Mouse (Mus musculus) cerebellum, adult 9-10 months (tissue): ENCODE results near the gene Ccdc137.
A peak's percentile ranks its signal among the peaks of the same experiment; 100 is the strongest.
"Not testable (repeated sequence)": the region's sequence is repeated elsewhere in the genome, so short reads cannot be mapped to it uniquely, and the experiment has no call there.

ENCODE experiments used
- DNase-seq: peaks from one replicate; pipeline ENCODE4 v3.0.0; 2022

The Ccdc137 gene

DNA sequence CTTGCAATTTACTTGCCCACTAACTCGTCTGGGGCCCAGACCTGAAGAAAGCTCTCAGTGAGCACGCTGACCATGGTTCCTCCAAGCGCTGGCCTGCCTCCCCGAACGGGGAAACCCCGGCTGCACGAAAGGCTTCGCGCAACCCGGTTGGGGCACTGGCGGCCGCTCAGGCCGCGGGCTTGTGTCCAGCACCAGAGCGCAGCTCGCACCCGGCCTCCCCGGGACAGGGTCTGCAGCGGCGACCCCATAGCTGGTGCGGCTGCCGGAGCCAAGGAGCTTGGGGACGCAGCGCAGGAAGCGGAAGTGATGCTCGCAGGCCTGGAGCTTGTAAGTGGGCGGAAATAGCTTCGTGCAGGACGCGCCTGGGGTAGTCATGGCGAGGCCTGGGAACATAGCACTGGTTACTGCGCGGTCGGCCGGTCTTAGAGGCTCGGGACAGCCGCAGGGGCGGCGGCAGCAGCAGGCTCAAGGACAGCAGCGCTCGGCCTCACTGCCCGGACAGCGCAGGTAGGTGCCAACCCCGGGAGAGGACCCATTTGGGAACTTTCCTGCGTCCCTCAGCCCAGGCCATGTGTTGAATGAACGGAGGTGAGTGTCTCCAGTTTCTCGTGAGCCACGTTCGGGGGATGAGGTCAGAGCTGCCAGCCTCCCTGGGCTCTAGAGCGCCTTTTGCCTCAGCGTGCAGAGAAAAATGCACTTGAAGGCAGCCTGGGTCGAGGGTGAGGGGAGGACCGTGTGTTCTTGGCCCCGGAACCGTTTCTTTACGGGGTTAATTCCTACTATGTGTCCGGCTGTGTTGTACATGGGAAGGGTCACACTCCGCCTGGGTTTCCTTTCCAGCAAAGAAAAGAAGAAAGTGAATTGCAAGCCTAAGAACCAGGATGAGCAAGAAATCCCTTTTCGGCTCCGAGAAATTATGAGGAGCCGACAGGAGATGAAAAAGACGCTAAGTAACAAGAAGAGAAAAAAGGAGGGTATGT lies at the start of gene Ccdc137, which contains the start of gene Oxld1:
Gene Ccdc137 (plus strand): TSS at position 344 of the 980 bp plus-strand sequence.
Gene Oxld1 (minus strand): TSS at position 297 of the 980 bp plus-strand sequence.
- peak; percentile 56 for DNase-seq

DNA sequence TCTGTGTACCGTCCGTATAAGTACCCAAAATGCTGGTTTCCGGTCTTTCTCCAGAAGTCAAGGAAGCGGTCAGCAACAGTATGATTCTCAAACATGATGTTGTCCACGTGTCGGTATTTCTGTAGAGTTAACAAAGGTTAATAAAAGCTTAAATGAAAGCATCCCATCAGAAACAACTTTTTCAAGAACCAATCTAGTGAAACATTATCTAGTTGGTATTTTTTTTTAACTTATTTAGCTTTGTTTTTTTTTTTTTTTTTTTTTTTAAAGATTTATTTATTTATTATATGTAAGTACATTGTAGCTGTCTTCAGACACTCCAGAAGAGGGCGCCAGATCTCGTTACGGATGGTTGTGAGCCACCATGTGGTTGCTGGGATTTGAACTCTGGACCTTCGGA lies 44.3 kb upstream of the Ccdc137 start:
- DNase-seq = not testable (repeated sequence)

DNA sequence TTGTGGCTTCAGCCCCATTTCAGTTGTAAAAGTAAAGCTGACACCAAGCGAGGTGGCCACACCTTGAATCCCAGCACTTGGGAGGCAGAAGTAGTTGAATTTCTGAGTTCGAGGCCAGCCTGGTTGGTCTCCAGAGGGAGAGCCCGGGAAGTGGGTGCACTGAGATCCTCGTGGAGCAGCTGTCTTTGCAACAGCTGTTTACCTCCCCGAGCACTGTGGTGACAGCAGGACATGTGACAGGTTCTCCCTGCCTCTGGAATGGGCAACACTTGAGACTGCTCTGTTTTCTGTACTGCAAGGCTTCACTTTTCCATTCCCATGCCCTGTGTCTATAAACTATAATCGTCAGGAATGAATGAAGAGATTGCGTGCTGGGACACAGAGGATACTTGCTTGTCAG lies 40.1 kb upstream of the Ccdc137 start:
- no peak for DNase-seq

DNA sequence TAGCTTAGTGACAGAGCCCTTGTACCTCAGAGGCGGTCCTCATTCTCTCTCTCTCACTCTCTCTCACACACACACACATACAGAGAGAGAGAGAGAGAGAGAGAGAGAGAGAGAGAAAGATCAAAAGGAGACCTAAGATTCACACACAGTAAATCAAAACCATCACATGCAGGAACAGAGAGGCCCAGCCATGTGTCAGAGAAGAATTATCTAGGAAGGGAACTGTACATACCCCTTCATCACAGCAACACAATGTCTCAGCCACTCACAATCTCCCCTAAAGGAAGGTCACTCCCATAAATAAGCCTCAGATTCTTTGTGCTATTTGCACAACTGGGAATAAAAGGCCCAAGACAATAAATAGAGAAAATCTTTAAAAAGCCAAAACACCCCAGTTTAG lies 39.3 kb upstream of the Ccdc137 start:
- DNase-seq = no peak

DNA sequence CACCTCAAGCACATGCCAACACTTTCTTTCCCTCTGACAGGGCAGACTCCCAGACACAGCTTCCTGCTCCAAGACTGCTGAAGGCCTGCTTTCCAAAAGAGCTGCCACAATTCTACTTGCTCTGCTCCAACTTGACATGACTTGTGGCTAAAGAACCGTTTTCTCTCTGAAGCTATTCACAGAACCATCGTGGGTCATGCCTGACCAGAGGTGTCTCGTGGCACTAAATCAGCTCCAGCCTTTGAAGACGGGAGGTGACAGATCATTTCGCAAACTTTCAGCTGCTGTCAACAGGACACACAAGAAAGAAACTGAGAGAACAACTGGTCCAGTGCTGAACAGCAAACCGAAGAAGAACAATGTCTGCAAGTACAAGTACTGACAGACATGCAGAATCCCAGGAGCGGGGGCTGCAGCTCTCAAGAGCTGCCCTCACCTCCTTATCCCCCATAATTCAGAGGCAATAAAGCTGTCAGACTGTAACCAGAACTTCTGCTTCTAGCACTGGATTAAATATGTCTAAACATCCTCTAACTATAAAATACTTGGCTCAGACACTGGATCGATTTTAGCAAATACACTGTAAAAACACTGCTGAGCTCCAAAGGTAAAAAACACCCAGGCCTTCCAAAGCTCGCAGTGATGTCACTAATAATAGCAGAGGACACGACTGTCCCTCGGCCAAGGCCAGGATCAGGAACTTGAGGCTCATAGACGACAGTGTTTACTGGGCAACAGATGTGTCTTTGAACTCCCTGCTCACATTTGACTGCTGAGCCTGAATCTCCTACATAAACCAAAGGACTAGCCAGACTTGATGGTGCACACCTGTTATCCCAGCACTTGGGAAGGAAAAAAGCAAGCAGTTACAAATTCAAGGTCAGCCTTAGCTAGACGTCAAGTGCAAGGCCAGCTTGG lies 35.0 kb upstream of the Ccdc137 start:
- DNase-seq = no peak

DNA sequence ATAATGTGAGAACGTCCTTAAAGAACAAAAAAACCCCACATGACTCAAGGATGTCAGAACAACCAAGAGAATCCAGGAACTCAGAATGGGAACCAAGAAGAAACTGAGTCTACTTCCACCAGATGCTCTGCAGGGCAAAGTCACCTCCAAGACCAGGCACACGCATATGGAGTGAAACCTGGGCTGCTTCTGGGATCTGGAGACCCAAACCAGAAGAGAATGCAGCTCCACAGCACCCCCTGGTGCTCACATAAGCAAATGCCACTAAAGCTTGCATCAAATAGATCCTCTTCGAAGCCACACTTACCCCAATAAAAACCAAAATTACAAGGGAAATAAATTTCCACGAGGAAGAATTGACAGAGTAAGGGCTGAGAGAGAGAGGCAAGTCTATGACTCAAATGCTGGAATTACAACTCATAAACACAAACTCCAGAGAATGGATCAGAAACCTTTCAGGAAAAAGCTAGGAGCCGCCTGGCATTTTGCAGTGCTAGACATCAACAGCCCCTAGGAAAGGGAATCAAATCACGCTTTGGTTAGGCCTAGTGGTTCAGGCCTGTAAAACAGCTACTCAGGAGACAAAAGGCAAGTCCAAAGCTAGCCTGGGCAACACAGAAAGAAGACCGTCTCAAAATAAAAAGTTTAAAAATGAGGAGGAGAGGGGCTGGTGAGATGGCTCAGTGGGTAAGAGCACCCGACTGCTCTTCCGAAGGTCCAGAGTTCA lies 34.2 kb upstream of the Ccdc137 start:
- DNase-seq = peak; percentile 55

DNA sequence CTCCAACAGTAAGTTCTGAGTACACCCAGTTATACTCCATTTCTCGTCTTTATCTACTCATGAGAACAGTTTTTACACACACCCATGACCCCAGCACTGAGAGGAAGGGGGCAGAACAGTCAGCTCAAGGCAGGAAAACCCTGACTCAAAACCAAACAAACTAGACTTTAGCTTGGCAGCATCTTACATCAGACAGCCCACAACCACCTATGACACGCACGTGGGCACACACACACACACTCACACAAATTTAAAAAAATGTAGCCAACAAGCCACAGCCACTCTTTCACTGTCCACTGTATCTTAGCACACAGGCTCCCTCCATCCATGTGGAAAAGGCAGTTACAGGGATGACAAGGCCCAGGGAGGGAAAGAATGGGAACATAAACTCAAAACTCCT lies 31.2 kb upstream of the Ccdc137 start:
- DNase-seq = no peak

DNA sequence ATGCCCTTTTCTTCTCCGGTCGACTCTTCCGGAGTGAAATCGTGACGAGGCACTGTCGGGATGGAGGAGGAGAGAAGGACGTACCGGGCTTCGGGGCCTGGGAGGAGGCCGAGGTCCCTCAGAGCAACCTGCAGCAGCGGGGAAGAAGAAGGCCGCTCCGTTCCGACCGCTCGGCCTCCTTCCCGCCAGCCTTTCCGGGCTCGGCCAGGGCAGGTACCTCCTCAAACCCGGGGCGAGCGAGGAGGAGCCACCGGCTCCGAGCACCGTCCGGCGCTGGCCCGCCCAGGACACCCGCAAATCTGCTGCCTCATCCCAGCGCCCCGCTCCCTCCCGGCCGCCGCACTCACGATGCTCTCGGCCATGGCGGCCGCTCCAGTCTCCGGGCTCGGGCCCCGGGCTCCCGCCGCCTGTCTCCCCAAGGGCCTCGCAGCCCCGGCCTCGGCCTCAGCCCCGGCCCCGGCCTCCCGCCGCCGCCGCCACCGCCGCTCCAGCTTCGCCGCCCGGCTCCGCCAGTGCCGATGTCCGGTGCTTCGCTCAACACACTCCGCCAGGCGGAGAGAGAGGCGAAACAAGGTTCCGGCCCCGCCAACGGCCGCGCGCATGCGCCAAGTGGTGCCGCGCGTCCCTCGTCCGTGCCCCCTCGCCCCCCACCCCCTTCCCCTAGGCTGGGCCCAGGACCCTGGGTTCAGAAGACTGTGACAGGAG lies 20.6 kb upstream of the Ccdc137 start, which contains the start of gene Nploc4:
Gene Nploc4 (minus strand): TSS at position 557 of the 705 bp plus-strand sequence.
- DNase-seq = peak; percentile 82

DNA sequence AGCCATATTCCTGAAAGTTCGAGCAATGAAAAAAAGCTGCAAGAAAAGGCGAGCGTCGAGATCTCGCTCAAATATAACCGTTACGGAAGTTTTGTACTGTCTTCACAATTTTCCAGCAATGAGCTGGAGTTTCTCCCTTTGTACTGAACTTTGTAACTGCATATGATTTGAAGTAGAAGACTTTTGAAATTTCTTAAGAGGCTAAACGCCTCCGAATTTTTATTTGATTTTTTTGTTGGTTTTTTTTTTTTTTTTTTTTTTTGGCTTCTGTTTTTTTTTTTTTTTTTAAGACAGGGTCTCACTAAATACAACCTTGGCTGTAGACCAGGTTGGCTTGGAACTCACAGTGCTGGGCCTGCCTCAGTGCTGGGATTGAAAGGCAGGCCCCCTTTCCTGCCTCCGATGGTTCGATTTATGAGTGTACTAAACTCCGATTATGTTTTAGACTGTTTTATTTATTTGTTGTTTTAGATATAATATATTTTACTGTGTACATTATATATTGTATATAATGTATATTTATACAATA lies 20.0 kb upstream of the Ccdc137 start:
- no peak for DNase-seq

DNA sequence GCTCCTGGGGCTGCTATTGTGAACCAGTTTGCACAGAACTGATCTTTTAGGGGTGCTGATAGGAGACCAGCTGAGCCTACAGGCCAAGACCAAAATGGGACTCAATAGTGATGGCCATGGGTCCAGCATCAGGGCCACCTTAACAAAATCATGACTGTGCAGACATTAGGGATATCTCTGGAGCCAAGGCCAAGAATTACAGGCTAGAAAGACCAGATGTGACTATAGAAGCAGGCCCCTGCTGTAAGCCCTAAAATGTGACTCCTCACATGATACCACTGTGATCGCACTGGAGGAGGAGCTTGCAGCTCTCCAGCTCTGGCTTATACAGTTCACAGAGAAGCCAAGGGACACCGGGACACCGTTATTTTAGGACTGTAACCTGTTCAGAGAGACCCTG lies 15.6 kb upstream of the Ccdc137 start, which contains the start of gene Tspan10:
Gene Tspan10 (plus strand): TSS at position 301 of the 400 bp plus-strand sequence.
- DNase-seq = no peak

DNA sequence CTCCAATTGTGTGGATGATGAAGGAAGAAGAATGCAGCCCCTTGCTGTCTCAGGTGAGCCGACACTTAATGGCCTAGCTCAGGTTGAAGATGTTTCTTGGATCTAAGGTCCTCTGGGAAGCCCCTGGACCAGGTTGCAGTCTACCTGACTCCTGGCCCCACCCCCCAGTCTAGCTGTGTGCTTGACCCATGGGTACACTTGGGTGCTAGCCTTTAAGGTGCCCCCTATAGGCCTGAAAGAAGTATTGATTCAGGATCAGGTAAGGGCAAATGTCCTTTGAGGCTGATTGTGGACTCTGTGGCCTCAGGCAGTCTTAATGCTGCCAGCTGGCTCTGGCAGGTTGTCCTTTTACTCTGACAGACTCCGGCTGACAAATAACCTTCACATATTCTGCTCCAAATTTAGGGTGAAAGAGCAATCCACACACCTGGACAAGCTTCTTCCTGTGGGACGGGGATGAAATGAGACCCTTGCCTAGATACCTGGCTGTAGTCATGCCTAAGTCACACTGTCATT lies 15.1 kb upstream of the Ccdc137 start:
- DNase-seq = no peak

DNA sequence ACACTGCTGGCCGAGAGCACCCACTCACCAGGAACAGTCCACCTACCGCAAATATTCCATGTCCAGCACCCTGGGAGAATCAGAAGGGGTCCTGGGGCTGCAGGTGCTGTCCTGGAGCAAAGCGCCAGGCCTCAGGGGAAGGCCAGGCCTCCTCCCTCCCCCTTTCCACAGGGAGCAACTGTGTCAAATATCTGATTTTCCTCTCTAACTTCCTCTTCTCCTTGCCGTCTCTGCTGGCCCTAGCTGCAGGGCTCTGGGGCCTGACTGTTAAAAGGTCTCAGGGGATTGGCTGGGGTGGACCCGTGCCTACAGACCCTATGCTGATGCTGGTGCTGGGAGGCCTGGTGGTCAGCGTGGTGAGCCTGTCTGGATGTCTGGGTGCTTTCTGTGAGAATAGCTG lies 13.8 kb upstream of the Ccdc137 start:
- no peak for DNase-seq

DNA sequence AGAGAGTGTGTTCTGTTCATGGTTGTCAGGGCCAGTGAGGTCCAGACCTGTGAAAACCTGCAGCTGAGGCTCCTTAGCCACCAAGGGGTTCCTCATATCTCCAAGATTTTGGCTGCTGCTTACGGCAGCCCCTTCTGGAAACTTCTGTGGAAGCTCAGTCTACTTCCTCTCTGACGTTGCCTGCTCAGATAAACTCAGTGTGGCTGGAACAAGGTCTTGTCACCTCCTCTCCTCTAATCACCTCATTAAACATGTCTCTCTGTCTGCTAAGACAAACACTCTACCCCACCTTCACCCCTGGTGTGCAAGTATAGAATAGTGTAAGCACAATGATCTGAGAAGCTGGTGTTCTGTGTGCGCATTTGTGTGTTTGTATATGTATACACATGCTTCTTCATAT lies 12.4 kb upstream of the Ccdc137 start:
- DNase-seq = no peak

DNA sequence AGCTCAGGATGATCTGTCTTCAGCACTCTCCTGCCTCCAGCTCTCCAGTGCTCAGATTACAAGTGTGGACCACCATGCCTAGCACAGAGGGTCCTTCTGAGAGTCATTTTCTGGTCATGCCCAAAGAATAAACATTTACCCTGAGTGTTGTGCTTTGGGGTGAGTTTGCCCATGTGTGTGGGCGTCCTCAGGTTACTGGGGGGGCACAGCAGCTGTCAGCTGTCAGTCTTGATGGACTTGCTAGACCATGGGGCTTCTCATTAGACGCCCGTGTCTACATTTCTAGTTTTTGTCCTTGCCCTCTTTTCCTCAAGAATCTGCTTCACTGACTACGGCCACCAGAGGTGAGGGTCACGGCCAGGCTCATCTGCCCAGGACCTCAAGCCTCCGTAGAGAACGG lies 10.7 kb upstream of the Ccdc137 start:
- DNase-seq = no peak

DNA sequence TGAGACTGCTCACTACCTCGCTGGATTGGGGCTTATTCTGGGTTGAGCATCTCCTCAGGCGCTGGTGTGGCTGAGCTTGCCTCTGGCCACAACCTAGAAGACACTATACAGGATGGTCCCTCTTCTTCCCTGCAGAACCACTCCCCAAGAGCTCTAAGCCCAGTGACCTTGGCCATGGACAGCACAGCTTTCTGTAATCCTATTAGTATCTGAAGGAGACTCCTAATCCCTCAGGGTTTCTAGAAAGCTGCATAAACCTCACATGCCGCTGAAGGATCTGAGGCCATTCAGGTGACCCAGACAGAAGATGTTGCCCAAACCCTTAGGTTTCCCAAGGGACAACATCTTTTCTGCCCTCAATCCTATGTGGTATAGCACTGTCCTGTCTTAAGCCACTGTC lies 5.7 kb upstream of the Ccdc137 start:
- no peak for DNase-seq

DNA sequence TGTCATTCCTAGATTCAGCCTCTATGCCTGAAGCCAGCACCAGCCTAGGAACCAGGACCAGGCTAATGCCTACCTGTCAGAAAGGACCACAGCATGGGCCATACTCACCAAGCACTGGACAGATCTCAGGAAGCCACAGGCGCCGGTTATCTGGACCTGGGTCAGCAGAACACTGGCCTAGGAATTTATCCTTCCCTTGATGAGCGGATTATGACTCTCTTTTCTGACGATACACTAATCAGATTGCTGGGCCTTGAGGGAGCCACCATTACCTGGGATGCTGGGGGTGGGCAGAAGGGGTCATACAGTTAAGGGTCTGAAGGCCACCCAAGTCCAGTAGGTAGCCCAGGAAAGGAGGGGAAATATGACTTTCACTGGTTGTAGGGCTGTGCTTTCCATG lies 4.6 kb upstream of the Ccdc137 start, which contains the start of gene Pde6g:
Gene Pde6g (minus strand): TSS at position 195 of the 400 bp plus-strand sequence.
- DNase-seq = no peak

DNA sequence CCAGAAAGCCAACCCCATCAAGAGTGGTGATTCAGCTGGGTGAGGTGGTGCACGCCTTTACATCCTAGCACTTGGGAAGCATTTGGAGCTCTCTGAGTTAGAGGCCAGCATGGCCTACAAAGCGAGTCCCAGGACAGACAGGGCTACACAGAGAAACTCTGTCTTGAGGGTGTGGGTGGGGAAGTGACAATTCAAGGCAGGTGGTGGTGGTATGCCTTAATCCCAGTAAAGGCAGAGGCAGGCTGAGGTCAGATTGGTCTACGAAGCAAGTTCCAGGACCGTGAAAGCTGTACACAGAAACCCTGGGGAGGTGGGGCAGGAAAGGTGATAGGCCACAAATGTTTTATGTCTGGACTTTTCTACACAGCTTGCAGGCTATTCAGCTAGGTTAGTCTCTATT lies 3.0 kb upstream of the Ccdc137 start:
- DNase-seq = no peak

DNA sequence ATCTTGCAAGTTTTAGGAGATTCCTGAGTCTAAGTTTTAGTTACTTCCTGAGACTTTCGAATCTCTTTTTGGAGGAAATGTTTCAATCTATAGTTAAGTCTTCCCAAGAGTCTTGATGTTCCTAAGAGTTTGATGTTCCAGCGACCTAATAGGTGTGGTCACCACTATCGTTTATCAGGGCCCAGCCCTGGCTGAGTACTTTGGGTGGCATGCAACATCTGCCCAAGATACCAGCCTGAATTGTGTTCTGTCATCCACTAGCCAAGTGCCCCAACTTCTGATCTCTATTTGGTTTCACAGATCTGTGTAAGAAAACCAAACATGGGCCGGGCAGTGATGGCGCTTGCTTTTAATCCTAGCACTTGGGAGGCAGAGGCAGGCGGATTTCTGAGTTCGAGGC lies 2.5 kb upstream of the Ccdc137 start:
- no peak for DNase-seq

DNA sequence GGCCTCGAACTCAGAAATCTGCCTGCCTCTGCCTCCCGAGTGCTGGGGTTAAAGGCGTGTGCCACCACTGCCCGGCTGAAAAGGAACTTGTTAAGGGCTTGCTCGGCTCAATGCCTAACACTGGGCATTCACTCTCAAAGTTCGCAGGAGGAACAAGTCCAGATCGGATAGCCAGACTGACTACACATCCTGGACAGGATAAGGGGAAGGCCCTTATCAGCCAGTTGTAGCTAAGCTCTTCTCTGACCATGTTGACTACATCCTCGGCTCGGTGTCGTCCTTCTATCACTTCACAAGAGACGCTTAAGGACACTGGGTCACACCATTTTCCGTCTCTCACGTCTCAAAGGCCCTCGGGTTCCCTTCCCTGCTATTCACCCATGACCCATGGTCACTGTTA lies 545 bp upstream of the Ccdc137 start:
- no peak for DNase-seq

DNA sequence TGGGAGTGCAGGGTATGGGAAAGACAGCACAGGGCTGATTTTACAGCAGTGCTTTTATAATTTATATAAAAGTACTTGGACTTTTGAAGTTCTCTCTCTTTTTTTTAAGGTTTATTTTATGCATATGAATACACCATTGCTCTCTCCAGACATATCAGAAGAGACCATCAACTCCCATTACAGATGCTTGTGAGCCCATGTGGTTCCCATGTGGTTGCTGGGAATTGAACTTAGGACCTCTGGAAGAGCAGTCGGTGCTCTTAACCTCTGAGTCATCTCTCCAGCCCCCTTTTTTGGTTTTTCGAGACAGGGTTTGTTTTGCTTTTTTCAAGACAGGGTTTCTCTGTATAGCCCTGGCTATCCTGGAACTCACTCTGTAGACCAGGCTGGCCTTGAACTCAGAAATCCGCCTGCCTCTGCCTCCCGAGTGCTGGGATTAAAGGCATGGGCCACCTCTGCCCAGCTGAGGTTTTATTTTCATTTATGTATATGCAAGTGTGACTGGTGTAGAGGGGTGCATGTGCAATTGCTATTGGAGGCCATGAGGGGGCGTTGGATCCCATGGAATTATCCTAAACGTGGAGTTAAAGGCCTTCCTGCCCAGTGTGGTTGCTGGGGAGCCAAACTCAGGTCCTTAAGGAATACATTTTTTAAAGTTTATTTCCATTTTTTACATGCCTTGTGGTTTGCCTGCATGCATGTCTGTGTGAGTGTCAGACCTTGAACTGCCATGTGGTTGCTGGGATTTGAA lies 1.1 kb downstream of the Ccdc137 start:
- no peak for DNase-seq

DNA sequence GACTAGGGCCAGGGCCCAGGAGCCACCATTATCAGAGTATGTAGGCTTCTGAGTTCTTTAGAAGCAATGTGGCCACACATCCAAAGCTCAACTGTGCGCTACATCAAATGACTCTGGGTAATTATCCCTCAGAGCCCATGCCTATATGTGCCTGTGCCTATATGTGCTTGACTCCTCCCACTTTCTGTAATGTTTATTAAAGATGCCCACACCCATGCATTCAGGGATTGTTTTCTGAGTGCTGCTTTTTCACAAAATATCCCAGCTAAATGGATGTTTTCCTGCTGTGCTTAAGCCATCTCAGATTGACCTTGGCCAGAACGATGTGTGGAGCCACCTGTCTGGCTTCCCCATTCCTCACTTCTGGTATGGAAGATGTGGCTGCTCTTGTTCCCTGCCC lies 5.6 kb downstream of the Ccdc137 start:
- DNase-seq = no peak
